Mouse (Mus musculus) urinary bladder, postnatal 4 days (tissue): Measurements from ENCODE around the gene Sptssa.

ENCODE experiments used
- DNase-seq, 2 experiments: peaks; one replicate each; pipeline ENCODE4 v3.0.0; 2021 to 2022; ENCODE audit warnings: low spot score in 2 of 2

Sptssa gene

DNA sequence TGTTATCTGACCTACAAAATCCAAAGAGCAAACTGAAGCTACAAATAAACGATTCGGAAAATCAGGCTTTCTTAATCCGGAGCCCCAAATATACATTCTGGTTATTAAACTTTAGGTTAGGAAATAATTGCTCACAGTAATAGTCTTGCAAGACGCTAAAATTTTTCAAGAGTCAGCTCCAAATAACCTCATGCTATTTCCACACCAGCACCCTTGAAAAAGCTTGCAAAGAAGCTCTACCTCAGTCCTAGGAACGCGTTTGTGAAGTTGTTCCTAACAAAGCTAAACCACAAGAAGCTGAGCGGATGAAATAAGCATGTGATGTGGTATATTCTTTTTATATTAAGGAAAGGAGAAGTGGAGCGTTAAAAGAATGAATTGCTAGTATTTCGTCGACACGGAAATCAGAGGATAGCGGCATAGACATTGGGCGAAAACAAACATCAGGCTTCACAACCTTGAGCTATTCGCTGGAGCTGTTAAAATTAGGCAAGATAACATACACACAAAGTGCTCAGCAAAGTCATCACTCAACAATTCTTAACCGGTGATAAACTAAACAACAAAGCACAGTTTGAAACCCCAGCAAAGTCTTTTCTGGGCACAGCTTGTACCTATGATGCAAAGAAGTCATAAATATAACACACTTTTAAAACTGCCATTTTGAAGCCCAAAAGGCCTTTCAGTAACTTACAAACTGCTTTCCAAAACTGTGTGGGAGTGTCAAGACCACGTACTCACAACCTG, 908 bp downstream of the Sptssa start:
- DNase-seq: no peak

DNA sequence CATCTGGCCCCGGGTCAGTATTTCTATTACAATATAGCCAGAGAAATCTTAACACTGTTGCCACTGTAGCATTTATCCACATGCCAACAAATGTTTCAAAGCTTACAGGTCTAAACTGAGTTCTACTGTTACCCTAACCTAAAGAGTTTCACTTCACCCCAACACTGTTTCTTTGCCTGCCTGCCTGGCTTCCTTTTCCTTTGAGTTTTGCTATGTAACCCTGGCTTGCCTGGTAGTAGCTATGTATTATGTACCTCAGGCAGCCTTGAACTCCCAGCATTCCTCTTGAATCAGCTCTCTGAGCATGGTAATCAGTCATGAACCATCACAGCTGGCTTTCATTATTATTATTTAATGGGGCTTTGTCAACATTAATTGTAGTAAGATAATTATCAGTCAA, 1.6 kb downstream of the Sptssa start:
- DNase-seq: no peak

DNA sequence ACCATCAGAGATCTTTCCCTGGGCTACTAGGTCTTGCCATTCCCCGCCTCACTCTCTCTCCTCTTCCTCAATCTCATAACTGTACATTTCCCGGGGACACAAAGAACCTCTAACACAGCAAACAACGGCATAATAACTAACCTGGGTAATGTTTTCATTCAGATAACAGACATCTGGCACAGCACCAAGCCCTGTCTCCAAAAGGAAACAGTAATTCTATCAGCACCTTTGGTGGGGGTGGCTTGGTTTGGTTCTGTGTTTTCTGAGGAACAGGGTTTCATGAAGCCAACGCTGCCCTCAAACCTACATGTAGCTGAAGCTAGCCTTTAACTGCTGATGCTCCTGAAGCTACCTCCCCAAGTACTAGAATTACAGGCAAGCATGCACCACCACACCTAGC, 2.2 kb downstream of the Sptssa start:
- DNase-seq: no peak

DNA sequence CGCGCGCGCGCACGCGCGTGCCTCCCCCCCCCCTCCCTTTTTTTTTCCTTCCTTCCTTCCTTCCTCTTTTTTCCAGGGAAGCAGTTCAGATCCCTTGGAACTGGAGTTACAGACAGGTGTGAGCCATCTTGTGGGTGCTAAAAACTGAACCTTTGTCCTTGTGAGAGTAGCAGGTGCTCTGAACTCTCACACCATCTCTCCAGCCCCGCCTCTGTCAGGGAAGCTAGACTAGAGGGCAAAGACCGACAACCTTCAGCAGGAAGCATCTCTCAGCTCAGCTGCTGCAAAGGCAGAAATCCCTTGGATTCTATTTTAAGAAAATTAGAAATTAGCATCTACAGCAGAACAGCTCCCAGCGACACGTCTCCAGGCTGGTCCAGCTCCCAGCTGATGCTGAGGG, 4.0 kb downstream of the Sptssa start:
- DNase-seq: no peak

DNA sequence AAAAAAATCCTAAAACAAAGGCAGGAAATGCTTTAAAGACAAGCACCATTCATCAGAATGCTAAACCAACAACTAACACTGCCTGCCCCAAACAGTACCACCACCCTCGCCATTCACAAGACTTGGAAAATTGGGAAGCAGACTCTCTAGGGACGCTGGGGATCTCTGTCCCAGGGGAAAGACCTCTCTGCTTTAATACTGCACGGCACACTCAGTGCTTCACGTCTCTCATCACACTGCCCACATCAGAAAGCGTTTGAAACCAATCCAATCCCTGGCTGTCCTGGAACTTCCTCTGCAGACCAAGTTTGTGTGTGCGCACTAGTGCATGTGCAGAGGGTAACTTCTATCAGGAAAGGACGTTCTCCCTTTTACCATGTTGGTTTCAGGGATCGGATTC, 4.6 kb downstream of the Sptssa start:
- DNase-seq: no peak

DNA sequence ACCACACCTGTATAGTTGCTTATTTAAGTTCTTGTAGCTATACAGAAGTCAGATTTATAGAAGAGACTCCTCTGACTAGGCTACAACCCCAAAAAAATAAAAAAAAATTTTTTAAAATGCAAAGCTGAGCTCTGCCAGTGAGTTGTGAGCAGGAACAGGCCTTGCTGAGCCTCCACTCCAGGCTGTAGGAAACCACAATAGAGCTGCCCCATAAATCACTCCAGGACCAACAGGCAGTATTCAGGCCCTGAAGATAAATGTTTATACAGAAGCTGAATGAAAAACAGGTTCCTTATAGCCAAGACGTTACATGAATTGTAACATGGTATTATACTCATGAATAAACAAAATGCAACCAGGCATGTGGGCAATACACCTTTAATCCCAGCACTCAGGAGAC, 5.2 kb downstream of the Sptssa start:
- DNase-seq: no peak

DNA sequence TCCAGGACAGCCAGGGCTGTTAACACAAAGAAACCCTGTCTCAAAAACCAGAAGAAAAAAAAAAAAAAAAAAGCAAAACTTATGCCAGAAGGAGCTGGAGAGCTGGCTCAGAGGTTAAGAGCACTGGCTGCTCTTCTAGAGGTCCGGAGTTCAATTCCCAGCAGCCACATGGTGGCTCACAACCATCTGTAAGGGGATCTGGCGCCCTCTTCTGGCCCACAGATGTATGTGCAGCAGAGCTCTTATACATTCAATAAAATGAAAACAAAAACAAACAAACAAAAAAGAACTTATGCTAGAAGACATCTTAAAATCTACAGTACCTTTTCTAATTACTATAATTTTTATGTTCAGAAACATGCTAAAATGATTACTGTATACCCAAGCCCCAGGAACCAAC, 11.4 kb downstream of the Sptssa start:
- no peak for DNase-seq

DNA sequence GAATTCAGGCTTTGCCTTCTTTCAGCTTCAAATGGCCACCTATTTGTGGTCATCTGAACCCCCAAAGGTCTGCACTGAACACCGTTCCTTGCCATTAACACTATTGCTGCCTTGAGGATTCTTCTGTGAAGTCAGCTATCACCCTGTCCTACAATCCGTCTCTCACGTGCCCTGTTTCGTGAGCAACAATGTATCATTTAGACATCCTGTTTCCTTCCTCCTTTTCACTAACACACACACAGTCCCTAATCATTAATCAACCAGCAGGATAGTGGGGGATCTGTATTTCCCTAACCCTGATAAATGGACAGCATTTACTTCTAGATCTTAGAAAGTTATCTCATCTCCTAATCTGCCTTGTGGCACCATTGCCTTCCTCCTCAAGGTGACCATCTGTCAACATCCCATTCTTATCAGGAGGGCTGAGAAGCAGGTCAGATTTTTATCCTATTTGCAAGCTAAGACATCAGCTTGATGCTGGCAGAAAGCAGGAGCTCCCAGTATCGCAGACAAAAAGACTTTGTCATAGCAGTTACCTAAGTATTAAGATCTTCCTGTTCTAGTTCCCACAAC, 13.0 kb downstream of the Sptssa start:
- DNase-seq: no peak

DNA sequence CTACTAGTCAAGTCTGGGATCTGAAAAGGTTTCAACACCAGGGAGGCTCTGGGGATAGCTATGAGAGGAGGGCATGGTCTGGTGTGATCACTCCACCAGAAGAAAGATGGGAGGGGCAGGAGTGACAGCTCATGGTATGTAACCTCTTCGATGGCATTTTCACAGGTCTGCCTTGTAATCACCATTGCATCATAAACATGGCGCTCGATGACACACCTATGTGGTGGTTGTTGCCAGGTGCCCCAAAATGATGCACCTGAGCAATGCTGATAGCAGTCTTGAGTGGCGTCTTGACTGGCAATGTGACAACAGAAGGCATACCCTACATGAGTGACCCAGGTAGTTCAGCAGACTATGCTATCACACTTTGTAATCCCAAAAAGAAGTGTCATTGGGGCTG, 15.0 kb downstream of the Sptssa start:
- no peak for DNase-seq

DNA sequence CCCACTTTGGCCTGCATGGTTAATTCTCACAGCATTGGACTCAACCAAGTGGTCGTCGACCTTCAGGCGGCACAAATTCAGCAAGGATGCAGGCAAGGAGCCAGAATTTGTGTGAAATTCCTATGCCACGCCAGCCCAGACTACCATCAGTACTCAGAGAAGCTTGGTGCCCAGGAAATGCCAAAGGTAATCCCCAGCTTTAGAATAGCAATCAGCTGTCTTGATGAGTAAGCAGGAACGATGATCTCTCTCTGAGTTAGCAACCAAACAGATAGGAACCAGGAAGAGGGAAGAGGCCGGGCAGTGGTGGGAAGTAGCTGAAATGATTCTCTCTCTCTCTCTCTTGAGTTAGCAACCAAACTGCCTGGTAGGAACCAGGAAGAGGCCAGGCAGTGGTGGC, 16.1 kb downstream of the Sptssa start:
- no peak for DNase-seq

DNA sequence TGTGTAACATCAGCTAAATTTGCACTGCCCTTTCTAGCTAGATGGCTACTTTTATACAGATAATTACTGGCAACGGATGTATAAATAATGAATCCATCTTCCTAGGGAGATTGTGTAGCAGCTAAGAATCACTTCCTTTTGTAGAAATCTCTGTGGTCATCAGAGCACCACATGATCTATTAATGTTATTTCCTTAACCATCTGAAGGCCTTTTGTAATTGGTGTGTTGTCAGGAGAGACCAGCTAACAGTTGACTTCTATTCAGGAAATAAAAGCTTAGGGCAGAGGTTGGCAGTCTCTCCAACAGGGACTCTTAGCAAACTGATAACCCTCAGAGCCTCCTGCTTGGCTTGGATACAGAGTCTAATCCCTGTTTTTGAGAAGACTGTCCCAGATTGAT, 19.3 kb downstream of the Sptssa start:
- no peak for DNase-seq

DNA sequence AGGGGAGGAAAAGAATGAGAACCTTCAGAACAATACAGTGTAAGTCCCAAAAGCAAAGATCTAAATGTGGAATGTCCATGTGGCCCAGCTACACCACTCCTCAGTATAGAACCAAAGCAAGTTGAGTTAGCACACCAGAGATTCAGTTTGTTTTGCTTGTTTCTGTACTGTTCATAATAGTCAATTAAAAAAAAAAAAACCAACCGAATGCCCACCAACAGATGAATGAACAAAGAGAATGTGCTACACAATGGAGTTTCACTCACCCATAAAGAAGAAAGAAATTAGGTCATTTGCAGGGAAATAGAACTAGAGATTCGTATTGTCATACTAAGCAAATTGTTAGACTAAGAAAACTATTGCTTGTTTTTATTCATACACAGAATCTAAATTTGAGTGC, 24.2 kb downstream of the Sptssa start:
- DNase-seq: no peak

DNA sequence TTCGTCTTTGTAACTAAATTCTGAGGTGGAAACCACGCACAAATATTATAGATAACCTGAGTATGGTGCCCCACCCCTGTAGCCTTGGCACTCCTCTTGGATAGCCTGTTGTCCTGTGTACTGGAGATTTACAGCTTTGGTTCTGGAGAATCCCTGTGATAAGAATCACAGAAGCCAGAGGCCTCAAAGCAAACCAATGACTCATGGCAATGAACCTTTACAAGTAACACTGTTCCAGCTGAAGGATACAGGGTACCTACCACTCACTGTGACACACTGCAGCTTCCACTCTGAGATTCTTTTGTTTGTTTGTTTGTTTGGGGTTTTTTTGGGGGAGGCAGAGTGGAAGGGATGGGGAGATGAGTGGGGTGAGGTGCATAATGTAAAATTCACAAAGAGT, 34.4 kb downstream of the Sptssa start:
- DNase-seq: no peak

DNA sequence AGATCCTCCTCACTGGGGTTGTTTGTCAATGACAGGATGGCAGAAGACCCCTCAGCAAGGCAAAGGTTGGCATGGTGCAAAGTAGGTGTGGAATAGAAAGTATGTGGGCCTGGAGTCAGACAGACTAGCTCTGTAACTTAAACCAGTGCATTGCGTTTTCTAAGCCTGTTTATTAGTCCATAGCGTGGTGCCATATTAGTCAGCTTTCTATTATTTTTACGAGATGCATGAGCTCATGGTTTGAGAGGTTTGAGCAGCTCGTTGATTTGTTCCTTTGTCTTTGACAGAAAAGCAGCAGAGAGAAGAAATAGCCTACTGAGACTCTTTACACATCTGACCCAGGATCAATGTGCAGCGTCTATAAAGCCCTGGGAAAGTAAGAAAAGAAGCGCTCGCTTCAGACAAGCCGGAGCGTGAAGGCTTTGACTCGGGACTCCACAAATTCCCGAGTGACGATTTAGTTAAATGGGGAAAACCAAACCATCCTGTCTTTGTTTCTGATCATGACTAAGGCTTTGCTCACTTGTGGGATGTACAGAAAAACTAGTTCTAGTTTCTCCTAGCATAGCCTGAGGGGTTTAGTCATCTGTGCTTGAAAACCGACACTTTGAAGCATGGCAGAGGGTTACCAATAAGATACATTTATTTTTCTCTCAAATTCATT, 36.2 kb downstream of the Sptssa start:
- no peak for DNase-seq

DNA sequence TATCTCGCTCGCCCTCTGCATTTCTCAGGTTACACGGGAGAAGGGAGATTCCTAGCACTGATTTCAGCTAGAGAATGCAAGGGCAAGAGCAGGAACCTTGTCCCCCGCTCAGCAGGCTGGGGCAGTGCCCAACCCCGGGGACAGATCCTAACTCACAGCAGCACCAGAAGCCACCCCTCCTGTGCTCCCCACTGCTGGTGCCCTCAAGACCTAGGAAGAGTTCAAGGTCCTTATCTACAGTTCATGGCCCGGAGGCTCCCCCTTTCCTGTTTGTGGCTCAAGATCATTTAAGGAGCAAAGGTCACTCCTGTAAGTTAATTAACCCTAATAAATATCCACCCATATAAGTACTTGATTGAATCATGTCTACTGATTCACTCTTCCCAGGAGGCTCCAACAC, 47.4 kb downstream of the Sptssa start:
- DNase-seq: no peak

DNA sequence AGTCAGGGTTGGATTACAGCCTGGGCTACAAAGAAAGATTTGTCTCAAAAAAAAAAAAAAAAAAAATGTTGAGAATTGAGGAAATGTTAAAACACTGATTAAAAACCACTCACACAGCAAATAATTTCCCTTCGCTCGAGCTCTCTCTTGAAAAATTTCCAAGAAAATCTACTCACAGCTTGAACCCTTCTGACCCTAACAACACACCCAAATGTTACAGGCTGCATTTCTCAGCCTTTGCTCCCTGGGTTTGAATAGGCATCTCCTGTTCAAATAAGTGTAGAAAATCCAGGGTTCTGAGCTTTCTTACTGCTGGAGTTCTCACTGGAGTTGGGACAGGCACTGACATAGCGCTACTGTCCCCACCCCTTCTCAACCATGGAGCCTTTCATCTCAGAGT, 51.2 kb downstream of the Sptssa start:
- DNase-seq: no peak

DNA sequence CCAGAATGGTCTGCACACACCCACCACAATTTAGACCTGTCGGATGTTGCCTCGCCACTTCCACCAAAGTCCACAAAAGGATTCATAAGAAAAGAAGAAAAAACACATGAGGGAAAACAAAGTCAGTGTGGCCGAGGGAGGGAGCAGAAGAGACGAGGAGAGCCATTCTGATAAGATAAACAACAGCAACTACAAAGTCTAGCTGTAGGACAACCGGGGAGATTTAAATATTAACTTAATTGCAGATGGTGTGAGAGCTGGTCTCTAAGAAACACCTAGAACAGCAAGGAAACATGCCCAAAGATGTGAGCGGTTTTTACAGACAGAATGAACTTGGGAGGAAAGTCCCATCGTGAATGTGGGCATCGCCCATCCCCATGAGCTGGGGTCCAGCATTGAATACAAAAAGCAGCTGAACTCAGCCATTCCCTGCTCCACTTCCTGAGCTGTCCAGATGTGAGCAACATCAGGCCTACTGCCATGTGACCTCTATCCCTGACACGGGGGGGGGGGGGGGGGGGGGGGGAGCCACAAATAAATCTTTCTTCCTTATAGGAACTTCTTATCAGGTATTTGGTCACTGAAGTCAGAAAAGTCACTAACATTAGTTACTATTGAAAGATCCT, 52.7 kb downstream of the Sptssa start:
- no peak for DNase-seq

DNA sequence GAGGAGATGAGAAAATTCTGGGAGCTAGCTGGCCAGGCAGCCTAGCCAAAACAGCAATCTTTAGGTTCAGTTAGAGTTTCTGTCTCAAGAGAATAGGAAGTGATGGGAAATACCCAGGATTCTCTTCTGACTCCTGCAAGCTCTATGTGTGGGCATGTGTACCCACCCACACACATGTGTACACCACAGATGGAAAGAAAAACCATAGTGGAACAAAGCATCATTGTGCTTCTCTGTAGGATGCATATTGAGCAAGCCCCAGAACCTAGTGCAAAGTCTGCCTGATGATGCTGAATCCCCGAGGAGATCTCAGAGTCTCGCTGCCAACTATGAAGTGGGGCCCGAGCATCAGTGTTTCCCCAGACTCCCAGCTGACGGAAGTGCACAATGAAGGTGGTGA, 55.9 kb downstream of the Sptssa start:
- DNase-seq: no peak

DNA sequence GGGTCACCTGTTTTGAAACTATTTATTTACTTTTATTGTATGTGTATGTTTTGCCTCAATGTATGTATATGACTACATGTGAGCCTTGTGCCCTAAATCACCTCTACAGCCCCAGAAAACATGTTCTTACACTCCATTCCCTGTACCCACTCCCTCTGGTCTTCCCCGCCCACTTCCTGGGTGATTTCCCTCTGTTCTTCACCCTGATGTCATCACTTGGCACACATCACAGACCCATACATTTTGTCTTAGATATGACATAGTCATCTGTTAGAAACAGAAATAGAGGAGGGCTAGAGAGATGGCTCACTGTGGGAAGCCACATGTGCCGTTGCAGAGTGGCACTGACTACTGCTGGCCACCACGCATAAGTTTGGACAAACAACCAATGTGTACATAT, 58.0 kb downstream of the Sptssa start:
- no peak for DNase-seq

DNA sequence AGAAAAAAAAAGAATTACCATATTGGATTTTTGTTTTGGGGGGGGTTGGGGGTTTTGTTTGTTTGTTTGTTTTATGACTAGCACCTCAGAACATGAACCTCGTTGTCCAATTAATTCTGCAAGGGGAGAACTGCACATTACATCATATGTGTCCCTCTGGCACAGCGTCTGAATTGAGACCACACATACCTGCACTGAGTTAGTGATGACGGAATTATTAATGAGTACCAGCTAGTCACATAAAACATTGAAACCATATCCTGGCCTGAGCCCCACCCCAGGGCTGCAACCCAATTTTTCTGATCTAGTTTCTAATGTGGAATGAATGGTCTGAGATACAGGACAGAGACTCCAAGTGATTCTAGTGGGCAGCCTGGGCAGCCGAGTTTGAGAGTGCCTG, 59.7 kb downstream of the Sptssa start:
- no peak for DNase-seq
